Mouse (Mus musculus) midbrain, embryonic 12.5 days (tissue): Measurements from ENCODE around the gene Exosc9. TPM values are rescaled to one million over a fixed set of nuclear protein-coding genes. Genes with fewer than 3 reads are reported as not detected.

Source experiments
- ATAC-seq: fragments of 200-750 bp; cut with Nextera tagmentation; 2 replicates; pipeline ENCODE4 v1.8.0; 2017; ENCODE audit warnings: low read depth, moderate TSS enrichment, moderate library complexity; ENCODE audit not compliant: low FRiP score
- H3K27ac ChIP-seq: fragments of 300-500 bp; sonication (generic); replicated peaks from 2 replicates; pipeline ENCODE4 v1.5.1; 2016; ENCODE audit warnings: mild to moderate bottlenecking
- H3K27me3 ChIP-seq: fragments of 300-500 bp; sonication (generic); 2 replicates; pipeline ENCODE4 v1.6.1; 2016; ENCODE audit warnings: mild to moderate bottlenecking
- H3K36me3 ChIP-seq: fragments of 300-500 bp; sonication (generic); 2 replicates; pipeline ENCODE4 v1.6.1; 2016
- H3K4me1 ChIP-seq: fragments of 300-500 bp; sonication (generic); 2 replicates; pipeline ENCODE4 v1.6.1; 2016
- H3K4me2 ChIP-seq: fragments of 300-500 bp; sonication (generic); replicated peaks from 2 replicates; pipeline ENCODE4 v1.6.1; 2016; ENCODE audit warnings: mild to moderate bottlenecking, moderate library complexity
- H3K4me3 ChIP-seq: fragments of 300-500 bp; sonication (generic); 2 replicates; pipeline ENCODE4 v1.5.1; 2016; ENCODE audit warnings: mild to moderate bottlenecking
- H3K9ac ChIP-seq: fragments of 300-500 bp; sonication (generic); replicated peaks from 2 replicates; pipeline ENCODE4 v1.6.1; 2016; ENCODE audit warnings: mild to moderate bottlenecking, moderate library complexity
- H3K9me3 ChIP-seq: fragments of 300-500 bp; sonication (generic); 2 replicates; pipeline ENCODE4 v1.6.1; 2016; ENCODE audit warnings: mild to moderate bottlenecking
- WGBS: fragments of 180-500 bp; shearing (Covaris S2); methylation state at CpG from one replicate; pipeline ENCODE4 v1.1.7; 2016; 5-methylcytosine and 5-hydroxymethylcytosine counted together
- polyA plus RNA-seq: library from polyadenylated mRNA; unstranded; fragments of >200 nt; fragmentation: Nextera tagmentation; extraction: Ambion mirVana; gene quantifications from 2 replicates; pipeline ENCODE4 v1.2.1, GENCODE M21; 2016

Exosc9 gene
- 88.1 and 88.5 TPM in 2 replicates for polyA plus RNA-seq

DNA sequence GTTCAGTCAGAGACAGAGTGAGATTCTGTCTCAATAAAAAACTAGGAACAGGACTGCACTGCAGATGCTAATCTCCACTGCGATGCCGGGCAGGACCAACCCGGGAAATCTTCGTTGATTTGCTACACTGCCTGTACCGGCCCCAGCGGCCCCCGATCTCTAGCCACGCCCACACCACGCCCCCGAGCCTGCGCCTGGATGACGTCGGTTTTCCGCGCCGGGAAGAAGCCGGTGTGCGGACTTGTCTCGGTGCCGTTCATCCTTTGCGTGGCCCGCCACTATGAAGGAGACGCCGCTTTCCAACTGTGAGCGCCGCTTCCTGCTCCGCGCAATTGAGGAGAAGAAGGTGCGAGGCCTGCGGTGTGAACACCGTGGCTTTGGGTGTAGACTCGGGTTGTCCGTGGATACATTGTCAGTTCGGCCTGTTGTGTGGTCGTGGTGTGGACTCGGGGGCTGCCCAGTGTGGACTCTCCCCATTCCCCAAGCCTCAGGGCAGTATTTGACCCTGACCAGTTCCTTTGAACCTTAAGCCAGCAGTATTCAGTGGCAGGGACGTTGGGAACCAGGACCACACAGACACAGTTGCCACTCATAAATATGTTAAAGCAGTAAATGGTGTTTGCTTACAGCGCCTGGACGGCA lies at the start of gene Exosc9:
Exosc9 (plus strand) TSS at position 201 of the 642 bp plus-strand sequence.
- no peaks in the 10 kb centered on the region for H3K27me3 ChIP-seq
- H3K9ac ChIP-seq, result peak within 1 kb of the TSS; percentile 76
- peaks cover 14% of the 10 kb centered on the region for H3K4me1 ChIP-seq
- H3K27ac ChIP-seq, result peak within 1 kb of the TSS; percentile 89
- peaks cover 31% of the 10 kb centered on the region for H3K36me3 ChIP-seq
- no peaks in the 10 kb centered on the region for H3K9me3 ChIP-seq
- peak within 1 kb of the TSS; percentile 75 for H3K4me2 ChIP-seq
- H3K4me3 ChIP-seq, result peak within 1 kb of the TSS; percentile 86
- ATAC-seq, result peak; percentile 95
- WGBS, result under 1% methylated on average over 39 of the region's 39 CpGs

DNA sequence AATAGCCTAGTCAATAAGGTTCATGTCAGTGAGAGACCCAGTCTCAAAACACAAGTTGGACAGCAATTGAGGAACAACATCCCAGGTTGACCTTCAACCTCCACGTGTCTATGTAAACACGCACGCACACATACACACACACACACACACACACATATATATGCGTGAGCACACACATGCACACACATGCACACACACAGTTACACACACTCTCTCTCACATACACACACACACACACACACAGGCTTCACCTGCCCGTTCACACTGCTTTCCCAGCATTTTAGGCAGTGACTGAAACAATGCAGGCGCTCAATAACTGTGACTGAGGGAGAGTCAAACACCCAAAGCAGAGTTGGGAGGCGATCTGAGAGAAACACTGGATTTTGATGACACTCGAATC lies 47.1 kb upstream of the Exosc9 start:
- Histone ChIP-seq H3K4me2 (no peak overlapping the region), H3K4me3 (no peak overlapping the region), H3K27me3 (no peaks in the 10 kb centered on the region), H3K27ac (peak overlapping the region; percentile 75), H3K9ac (no peak overlapping the region), H3K36me3 (no peaks in the 10 kb centered on the region), H3K4me1 (peaks cover 11% of the 10 kb centered on the region; the same call in 1 of the 2 replicates), H3K9me3 (no peaks in the 10 kb centered on the region)
- 0 out of 2 replicates have a peak, but pooled peaks have one; percentile 30 for ATAC-seq
- 68% methylated on average over 8 of the region's 8 CpGs for WGBS

DNA sequence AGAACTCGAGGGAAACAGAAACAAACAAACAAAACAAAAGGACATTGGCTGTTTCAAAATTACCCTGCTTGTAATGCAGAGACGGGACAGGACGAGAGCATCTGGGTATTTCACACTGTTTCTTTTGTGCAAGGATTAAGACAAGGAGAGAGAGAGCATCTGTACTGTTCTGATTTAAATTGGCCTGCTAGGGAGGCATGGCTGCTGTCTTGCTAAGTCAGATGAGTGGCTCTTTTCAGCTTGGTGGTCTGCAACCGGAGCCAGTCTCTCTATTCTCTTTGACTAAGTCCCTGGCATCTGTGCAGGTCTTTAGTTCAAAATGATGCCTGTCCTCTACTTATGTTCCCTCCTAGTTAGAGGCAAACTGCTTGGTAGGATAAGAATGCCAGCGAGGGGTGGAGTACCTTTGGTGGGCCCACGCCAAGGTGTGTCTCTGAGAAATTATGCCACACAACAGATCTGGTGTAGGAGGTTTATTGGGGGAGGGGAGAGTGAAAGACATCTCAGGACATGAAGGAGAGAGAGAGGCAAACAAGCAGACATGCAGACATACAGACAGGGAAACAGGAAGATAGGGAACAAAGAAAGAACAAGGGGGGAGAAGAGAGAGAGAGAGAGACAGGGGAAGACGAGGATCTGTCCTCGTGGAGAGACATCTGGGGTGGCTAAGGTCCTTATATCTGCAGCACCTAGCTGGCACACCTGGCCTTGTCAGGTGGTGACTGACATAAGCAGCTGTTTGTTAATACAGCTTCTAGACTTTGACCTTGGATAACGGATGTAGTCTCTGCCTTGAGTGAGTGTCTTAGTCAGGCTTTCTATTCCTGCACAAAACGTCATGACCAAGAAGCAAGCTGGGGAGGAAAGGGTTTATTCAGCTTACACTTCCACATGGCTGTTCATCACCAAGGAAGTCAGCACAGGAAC lies 46.3 kb upstream of the Exosc9 start:
- Histone ChIP-seq H3K9ac (no peak overlapping the region), H3K4me2 (no peak overlapping the region), H3K4me3 (no peak overlapping the region), H3K9me3 (no peaks in the 10 kb centered on the region), H3K4me1 (peaks cover 11% of the 10 kb centered on the region; the same call in 1 of the 2 replicates), H3K27ac (peak overlapping the region; percentile 75), H3K36me3 (no peaks in the 10 kb centered on the region), H3K27me3 (no peaks in the 10 kb centered on the region)
- WGBS, result 50% methylated on average over 10 of the region's 10 CpGs
- peak; percentile 72 for ATAC-seq

- H3K27me3 ChIP-seq, result 0 out of 2 replicates have a peak, but pooled peaks cover 2% of the 10 kb centered on the region
- H3K36me3 ChIP-seq, result no peaks in the 10 kb centered on the region
- no peaks in the 10 kb centered on the region for H3K4me1 ChIP-seq
- WGBS, result 94% methylated on average over 6 of the region's 6 CpGs
- ATAC-seq, result no peak
- no peak overlapping the region for H3K4me2 ChIP-seq
- H3K4me3 ChIP-seq, result no peak overlapping the region
- H3K27ac ChIP-seq, result no peak overlapping the region
- H3K9ac ChIP-seq, result no peak overlapping the region
- no peaks in the 10 kb centered on the region for H3K9me3 ChIP-seq
These were observed 40.9 kb upstream of the Exosc9 start for GRCm38 (mm10) chr3:36511491-36511890.

DNA sequence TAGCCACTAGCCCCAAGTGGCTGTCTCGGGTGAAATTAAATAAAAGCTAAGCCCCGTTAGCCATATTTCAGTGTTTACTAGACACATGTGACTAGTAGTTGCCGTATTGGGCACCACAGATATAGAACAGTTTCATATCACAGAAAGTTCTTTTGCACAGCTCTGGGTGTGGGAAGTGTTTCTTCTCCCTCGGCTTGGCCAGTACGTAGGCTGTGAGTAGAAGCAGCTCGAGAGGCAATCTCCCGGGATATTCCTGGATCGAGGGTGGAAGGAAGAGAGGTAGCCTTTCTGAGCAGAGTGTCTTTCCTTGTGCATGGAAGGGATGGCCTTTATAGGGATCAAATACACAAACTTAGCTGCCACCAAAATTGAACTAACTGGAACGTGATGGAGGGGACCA lies 36.2 kb upstream of the Exosc9 start:
- H3K4me2 ChIP-seq, result no peak overlapping the region
- no peak overlapping the region for H3K9ac ChIP-seq
- no peak overlapping the region for H3K4me3 ChIP-seq
- ATAC-seq, result no peak
- WGBS, result 93% methylated on average over 9 of the region's 9 CpGs
- no peaks in the 10 kb centered on the region for H3K9me3 ChIP-seq
- H3K4me1 ChIP-seq, result peaks cover 3% of the 10 kb centered on the region; the same call in 1 of the 2 replicates
- peaks cover 22% of the 10 kb centered on the region for H3K27me3 ChIP-seq
- H3K36me3 ChIP-seq, result no peaks in the 10 kb centered on the region
- no peak overlapping the region for H3K27ac ChIP-seq

DNA sequence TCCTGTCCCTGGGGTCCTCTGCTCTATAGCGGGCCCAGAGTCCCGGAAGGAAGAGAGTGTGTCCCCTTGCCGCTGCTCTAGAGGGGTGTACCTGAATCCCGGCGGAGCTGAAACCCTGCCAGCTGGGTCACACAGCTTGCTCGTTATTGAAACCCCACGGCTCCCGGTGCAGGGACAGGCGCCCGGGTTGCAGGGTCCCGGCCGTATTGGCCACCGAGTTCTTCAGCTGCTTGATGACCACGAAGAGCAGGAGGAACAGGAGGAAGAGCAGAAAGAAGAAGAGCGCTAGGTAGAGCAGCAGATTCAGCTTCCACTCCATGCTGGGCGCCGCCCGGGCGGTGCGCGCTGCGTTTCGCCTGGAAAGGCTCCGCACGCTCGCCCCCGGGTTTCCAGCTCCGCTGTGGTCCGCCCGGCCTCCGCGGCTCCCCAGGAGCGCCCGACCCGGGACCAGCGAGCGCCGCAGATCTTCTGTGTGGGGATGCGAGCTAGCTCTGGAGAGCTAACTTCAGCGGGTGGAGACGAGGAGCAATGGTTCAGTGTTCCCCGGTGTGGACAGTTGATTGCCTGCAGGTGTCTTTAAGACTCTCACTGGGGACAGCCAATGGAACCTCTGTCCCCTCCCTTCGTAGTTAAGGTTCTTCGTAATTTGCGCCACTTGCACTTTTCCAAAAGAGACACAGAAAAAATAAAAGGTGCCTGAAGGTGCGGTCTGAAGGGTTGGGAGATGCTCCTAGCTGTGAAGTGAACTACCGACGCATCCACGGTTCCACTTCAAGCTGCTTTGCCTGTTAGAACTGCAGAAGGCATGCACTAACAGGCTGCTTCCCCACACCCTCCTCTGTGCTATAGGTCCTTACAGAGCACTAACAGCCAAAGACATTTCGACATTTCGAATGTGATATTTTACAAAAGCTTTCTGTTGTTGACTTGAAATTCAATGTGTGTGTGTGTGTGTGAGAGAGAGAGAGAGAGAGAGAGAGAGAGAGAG lies 31.0 kb upstream of the Exosc9 start, which contains the start of gene Gm11549:
Gm11549 (minus strand) TSS at position 741 of the 988 bp plus-strand sequence.
- Histone ChIP-seq H3K27ac (no peak within 1 kb of the TSS), H3K27me3 (peaks cover 38% of the 10 kb centered on the region), H3K4me3 (peak within 1 kb of the TSS; percentile 61), H3K9me3 (no peaks in the 10 kb centered on the region), H3K4me2 (peak within 1 kb of the TSS; percentile 96), H3K36me3 (no peaks in the 10 kb centered on the region), H3K4me1 (peaks cover 7% of the 10 kb centered on the region), H3K9ac (peak within 1 kb of the TSS; percentile 64)
- ATAC-seq, result peak; percentile 71
- WGBS, result under 1% methylated on average over 51 of the region's 51 CpGs

DNA sequence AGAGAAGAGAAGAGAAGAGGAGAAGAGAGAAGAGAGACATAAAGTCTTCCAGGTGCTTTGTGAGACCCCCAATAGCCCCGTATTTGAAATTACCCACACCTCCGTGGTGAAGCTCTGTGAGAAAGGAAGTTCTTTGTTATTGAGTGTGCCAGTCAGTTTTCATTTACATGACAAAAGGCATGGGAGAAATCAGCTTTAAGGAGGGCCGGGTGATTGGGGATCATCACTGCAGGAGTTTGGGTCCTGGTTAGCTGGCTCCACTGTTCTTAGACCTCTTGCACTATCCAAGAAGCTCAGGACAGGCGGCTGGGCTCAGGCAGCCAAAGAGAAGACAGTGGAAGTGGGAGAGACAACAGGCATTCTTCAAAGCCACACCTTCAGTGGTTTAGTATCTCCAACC lies 30.3 kb upstream of the Exosc9 start:
- H3K4me1 ChIP-seq, result peaks cover 7% of the 10 kb centered on the region
- H3K36me3 ChIP-seq, result no peaks in the 10 kb centered on the region
- ATAC-seq, result no peak
- 2% methylated on average over 4 of the region's 4 CpGs for WGBS
- H3K9ac ChIP-seq, result no peak overlapping the region
- H3K9me3 ChIP-seq, result no peaks in the 10 kb centered on the region
- H3K27me3 ChIP-seq, result peaks cover 36% of the 10 kb centered on the region
- 0 out of 2 replicates have a peak overlapping the region, but pooled peaks have one; percentile 61 for H3K4me3 ChIP-seq
- H3K4me2 ChIP-seq, result peak overlapping the region; percentile 96
- no peak overlapping the region for H3K27ac ChIP-seq

DNA sequence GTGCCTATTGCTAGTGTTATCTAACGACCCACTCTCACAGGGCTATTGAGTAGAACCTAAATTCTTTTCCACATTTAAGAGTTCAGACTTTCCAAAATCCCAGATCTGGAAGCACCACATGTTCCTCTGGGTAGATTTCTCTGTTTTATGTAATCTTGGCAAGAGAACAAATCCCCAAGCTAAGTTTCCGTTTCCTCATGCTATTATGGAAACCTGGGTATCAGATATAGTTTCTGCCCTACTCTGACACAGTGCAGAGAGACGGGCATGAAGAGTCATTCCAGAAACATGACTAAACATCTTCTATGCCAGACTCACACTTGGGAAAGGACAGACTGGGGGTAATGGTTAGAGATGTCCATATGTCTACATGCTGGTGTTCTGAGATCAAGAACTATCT lies 27.9 kb upstream of the Exosc9 start:
- Histone ChIP-seq H3K9ac (no peak overlapping the region), H3K27me3 (peaks cover 33% of the 10 kb centered on the region), H3K9me3 (no peaks in the 10 kb centered on the region), H3K4me2 (no peak overlapping the region), H3K36me3 (no peaks in the 10 kb centered on the region), H3K4me3 (no peak overlapping the region), H3K4me1 (peaks cover 7% of the 10 kb centered on the region), H3K27ac (no peak overlapping the region)
- ATAC-seq, result no peak
- WGBS, result 82% methylated on average over 3 of the region's 3 CpGs

DNA sequence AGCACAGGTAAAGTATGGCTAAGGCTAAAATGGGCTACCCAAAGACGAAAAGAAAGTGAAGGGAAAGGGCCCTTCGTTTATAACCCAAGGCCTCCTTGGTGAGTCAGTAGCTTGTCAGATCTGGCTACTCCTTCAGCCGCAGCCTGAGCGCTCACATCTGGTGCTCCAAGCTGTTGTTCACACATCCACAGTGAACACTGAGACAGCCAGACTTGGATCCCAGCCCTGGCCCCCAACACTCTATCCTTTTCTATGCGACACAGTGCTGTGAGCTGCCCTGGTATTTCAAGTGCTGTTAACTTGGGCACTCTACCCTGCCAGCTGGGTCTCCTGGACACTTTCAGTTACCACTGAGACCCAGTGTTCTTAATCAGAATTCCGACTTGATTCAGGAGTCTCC lies 22.1 kb upstream of the Exosc9 start:
- Histone ChIP-seq H3K4me1 (peaks cover 5% of the 10 kb centered on the region; the same call in 1 of the 2 replicates), H3K9ac (no peak overlapping the region), H3K4me2 (no peak overlapping the region), H3K36me3 (no peaks in the 10 kb centered on the region), H3K9me3 (no peaks in the 10 kb centered on the region), H3K27me3 (peaks cover 11% of the 10 kb centered on the region), H3K4me3 (no peak overlapping the region), H3K27ac (no peak overlapping the region)
- 94% methylated on average over 6 of the region's 6 CpGs for WGBS
- no peak for ATAC-seq

- peaks cover 5% of the 10 kb centered on the region; the same call in 1 of the 2 replicates for H3K4me1 ChIP-seq
- peaks cover 11% of the 10 kb centered on the region for H3K27me3 ChIP-seq
- H3K36me3 ChIP-seq, result no peaks in the 10 kb centered on the region
- no peak for ATAC-seq
- no peaks in the 10 kb centered on the region for H3K9me3 ChIP-seq
- no peak overlapping the region for H3K4me2 ChIP-seq
- H3K9ac ChIP-seq, result no peak overlapping the region
- 78% methylated on average over 5 of the region's 5 CpGs for WGBS
- H3K27ac ChIP-seq, result no peak overlapping the region
- H3K4me3 ChIP-seq, result no peak overlapping the region
These were observed 21.6 kb upstream of the Exosc9 start for GRCm38 (mm10) chr3:36530781-36531180.

DNA sequence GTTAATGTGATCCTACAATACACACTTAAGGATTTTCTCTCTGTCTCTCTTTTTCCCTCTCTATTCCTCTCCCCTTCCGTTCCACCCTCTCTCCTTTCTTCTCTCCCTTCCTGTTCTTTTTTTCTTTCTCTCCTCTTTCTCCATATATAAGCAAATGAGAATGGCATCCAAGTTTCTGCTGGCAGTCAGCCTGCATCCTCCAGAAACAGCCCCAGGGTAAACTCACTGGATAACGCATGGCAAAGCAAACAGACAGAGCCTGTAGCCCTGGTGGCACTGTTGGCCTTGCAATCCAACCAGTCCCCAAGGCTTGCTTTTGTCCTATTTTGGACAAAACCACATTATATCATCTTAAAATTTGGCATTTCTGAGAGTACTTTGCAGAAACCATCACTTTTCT lies 21.2 kb upstream of the Exosc9 start:
- H3K36me3 ChIP-seq, result no peaks in the 10 kb centered on the region

More for the DNA sequence above, 21.2 kb upstream of the Exosc9 start:
- Histone ChIP-seq H3K9me3 (no peaks in the 10 kb centered on the region), H3K9ac (no peak overlapping the region), H3K4me2 (no peak overlapping the region), H3K27me3 (peaks cover 11% of the 10 kb centered on the region), H3K4me1 (peaks cover 5% of the 10 kb centered on the region; the same call in 1 of the 2 replicates), H3K27ac (no peak overlapping the region), H3K4me3 (no peak overlapping the region)
- ATAC-seq, result no peak
- 56% methylated on average over 2 of the region's 2 CpGs for WGBS
